Mouse (Mus musculus): Measurements from ENCODE around the gene Spdya. TPM values are rescaled to one million over a fixed set of nuclear protein-coding genes. Genes with fewer than 3 reads are reported as not detected.
"Not testable (repeated sequence)": the region's sequence is repeated elsewhere in the genome, so short reads cannot be mapped to it uniquely, and the experiment has no call there.

The Spdya gene
- total RNA-seq, 4 experiments from 2014 or later = 2.7 to 3.8 (median 2.8) TPM

DNA sequence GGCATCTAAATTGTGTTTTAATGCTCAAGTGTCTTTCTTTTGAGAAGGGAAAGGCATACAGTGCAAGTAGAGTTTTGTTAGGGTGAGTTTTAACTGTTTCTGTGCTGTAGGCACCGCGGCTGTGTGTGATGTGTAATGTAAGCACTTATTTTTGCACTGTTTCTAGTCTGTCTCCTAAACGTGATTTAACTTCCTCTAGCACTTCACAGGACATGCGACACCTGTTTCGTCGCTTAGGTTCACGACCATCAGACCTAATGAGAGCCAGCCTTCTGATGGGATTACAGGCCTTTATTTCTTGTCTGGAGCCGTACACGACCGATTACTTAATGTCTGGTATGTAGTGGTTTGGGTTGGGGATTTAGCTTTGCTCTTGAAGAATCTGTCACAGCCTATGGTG, 79.9 kb downstream of the Spdya start:
- DNase-seq (ENCODE audit: low spot score in 2 of 2) = no peak

DNA sequence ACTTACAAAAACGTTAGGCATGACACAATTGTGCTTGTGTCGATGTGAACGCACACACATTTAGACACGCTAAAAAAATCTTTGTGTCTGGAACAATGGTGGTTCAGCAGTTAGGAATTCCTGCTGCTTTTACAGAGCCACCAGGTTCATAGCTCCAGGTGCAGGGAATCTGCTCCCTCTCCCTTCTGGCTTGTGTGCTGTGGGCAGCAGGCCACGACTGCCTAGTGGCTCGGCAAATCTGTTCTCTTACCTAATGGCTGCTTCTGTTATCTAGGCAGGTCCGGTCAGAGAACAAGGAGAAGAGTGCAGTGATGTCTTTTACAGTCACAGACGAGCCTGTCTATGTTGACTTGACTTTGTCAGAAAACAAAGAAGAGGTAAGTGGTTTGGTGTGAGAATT, 81.5 kb downstream of the Spdya start:
- DNase-seq (ENCODE audit: low spot score in 2 of 2) = no peak

DNA sequence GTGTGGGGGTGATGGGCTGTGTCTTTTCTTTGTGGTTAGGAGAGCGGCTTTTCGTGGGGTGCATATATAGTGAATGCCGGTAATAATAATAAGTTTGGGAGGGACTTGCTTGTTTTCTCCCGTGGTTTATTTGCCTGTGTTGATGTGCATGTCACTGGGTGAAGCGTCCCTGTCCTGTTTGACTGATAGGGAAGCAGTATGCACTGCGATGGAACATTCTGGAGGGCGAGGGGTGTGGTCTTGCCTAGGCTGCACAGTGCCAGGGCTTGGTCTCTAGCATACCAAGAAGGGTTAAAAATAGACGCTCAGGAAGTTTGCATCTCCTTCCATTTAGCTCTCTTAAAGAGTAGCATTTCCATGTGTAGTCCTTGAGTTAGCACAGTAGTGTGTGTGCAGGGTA, 84.9 kb downstream of the Spdya start:
- DNase-seq (ENCODE audit: low spot score in 2 of 2) = no peak

DNA sequence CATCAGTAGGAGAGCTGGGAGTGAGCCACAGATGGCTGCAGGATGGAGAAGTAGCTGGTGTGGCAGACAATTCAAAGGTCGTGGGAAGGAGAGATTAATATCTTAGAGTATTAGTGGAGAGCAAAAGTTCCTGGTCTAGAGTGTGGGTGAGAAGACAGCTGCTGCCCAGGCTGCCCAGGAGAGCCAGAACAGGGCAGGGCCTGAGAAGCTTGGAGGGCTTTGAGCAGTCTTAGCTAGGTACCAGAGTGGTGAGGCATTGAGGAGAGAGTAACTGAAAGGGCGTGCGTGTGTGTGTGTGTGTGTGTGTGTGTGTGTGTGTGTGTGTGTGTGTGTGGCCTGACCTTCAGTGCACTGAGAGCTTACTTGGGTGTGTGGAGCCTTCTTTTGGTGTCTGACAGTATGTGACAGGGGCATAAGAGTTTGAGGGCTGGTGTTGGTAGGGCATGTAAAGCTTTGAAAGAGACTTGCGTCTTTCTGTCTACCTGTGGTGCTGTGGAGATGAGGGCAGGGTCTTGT, 85.9 kb downstream of the Spdya start:
- no peak for DNase-seq (ENCODE audit: low spot score in 2 of 2)

DNA sequence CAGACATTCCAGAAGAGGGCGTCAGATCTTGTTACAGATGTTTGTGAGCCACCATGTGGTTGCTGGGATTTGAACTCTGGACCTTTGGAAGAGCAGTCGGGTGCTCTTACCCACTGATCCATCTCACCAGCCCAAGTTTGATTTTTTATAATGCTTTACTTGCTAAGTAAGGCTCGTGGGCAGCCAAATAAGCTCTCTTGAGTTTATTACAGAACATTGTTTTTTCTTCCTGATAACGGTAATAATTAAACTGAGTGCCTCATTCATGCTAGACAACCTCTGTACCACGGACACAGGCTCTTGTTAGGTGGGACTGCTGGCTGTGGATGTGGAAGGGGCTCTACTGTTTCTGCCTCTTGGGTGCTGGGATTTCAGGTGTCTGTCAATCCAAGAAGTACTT, 87.2 kb downstream of the Spdya start:
- not testable (repeated sequence) for DNase-seq (ENCODE audit: low spot score in 2 of 2)

Other genes starting within 250 kb of the Spdya start
- gene Emilin2, start 240.1 kb upstream of the Spdya start, total RNA-seq (2022) = 1 to 10 TPM; 2.6 to 5.2 (median 3.7) TPM
- gene Gm4707, start 92.1 kb upstream of the Spdya start, total RNA-seq (2022) = 1 to 10 TPM; 2.3 to 4.0 (median 2.7) TPM
- gene Smchd1, start 76.7 kb upstream of the Spdya start, total RNA-seq (2022) = 10 to 100 TPM; 26.7 to 32.3 (median 29.8) TPM
- under 1 TPM; 0.37 to 0.82 (median 0.44) TPM for gene Ndc80, start 25.2 kb upstream of the Spdya start, total RNA-seq (2022)
- 10 to 100 TPM; 25.9 to 32.1 (median 29.2) TPM for gene Wdr43, start 63.8 kb downstream of the Spdya start, total RNA-seq (2022)
- gene Togaram2, start 121.2 kb downstream of the Spdya start, total RNA-seq (2022) = 1 to 10 TPM; 2.7 to 5.0 (median 3.4) TPM
- gene Pcare, start 200.8 kb downstream of the Spdya start, total RNA-seq (2022) = under 1 TPM; 0.26 to 0.51 (median 0.33) TPM
- gene Clip4, start 216.4 kb downstream of the Spdya start, total RNA-seq (2022) = 100 to 1,000 TPM in 2 of 4 experiments, 10 to 100 TPM in 2; 76.2 to 102 (median 95.2) TPM